Mouse (Mus musculus): ENCODE results near the gene 4933427D14Rik.
"Not testable (repeated sequence)": the region's sequence is repeated elsewhere in the genome, so short reads cannot be mapped to it uniquely, and the experiment has no call there.

Gene 4933427D14Rik

GRCm38 (mm10) chr11:72203440-72203839, 3.8 kb downstream of the 4933427D14Rik start:
- no peak for DNase-seq (ENCODE audit: low spot score in 2 of 2)

DNA sequence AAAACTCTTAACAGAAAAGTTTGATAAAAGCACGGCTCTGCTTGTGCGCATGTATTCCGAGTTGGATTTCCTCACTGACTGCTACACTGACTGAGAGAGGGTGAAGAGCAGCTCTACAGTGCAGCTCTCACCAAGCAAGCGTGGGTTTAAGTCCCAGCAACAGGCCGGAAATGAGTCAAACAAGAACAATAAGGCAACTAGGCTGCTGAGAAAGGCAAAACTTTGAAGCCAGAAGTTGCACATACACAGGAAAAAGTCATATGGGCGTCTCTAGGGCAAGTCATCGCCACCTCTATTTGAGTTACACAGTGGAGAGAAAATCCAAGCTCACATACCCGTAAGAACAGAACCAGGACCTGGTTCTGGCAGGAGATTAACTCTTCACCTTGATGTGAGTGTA, 10.8 kb downstream of the 4933427D14Rik start:
- DNase-seq (ENCODE audit: low spot score in 2 of 2), result no peak

- DNase-seq (ENCODE audit: low spot score in 2 of 2), result no peak
These were observed 13.0 kb downstream of the 4933427D14Rik start for GRCm38 (mm10) chr11:72194259-72194658.

- no peak for DNase-seq (ENCODE audit: low spot score in 2 of 2)
These were observed 16.4 kb downstream of the 4933427D14Rik start for GRCm38 (mm10) chr11:72190857-72191256.

DNA sequence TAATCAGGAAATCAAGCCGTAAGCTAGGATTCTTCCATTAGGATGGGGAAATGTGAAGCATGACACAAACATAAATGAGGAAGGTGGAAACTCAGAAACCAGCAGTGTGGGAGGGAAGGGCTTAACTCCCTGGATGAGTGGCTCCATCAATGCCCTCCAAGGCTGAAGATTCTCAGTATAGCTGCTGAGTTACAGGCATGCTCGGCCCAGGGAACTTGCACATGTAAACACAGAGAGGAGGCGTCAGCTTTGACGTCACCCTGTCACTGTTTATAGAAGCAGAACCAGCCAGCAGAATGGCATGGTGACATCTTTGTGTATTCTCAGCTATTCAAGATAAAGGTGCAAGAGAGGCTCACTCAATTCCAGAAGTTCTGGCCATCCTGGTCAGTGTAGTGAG, 23.0 kb downstream of the 4933427D14Rik start:
- no peak for DNase-seq (ENCODE audit: low spot score in 2 of 2)

DNA sequence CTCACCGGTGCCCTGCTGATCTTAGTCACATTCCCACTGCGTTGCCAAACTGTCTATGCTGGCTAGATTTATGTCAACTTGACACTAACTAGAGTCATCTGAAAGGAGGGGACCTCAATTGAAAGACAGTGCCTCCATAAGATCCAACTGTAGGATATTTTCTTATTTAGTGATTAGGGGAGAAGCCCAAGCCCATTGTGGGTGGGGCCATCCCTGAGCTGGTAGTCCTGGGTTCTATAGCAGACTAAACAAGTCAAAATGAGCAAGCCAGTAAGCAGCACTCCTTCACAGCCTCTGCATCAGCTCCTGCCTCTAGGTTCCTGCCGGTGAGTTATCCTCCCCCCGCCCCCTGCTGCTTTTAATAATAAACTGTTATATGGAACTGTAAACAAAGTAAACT, 26.1 kb downstream of the 4933427D14Rik start:
- DNase-seq (ENCODE audit: low spot score in 2 of 2), result no peak

GRCm38 (mm10) chr11:72180556-72180955, 26.7 kb downstream of the 4933427D14Rik start:
- no peak for DNase-seq (ENCODE audit: low spot score in 2 of 2)

DNA sequence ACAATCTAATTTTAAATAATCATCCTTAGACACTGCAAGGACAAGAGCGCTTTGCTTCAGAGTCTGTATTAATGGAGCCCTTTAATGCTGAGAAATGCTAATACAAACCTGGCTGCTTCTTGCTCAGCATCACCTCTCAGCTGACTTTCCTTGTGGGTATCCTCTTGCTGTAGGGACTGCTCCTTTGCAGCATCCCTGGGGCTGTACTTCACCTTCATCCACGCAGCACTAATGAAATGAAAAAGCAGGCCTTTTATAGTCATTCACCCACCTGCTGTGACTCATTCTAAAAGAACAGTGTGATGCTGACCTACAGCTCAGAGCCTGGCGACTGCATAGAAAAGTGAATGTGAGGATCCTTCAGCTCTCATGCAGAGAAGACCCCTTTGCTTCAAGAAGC, 30.7 kb downstream of the 4933427D14Rik start:
- no peak for DNase-seq (ENCODE audit: low spot score in 2 of 2)

- no peak for DNase-seq (ENCODE audit: low spot score in 2 of 2)
These were observed 31.3 kb downstream of the 4933427D14Rik start for GRCm38 (mm10) chr11:72175966-72176365.

- DNase-seq (ENCODE audit: low spot score in 2 of 2), result no peak
These were observed 32.5 kb downstream of the 4933427D14Rik start for GRCm38 (mm10) chr11:72174721-72175120.

GRCm38 (mm10) chr11:72173506-72173905, 33.8 kb downstream of the 4933427D14Rik start:
- no peak for DNase-seq (ENCODE audit: low spot score in 2 of 2)

DNA sequence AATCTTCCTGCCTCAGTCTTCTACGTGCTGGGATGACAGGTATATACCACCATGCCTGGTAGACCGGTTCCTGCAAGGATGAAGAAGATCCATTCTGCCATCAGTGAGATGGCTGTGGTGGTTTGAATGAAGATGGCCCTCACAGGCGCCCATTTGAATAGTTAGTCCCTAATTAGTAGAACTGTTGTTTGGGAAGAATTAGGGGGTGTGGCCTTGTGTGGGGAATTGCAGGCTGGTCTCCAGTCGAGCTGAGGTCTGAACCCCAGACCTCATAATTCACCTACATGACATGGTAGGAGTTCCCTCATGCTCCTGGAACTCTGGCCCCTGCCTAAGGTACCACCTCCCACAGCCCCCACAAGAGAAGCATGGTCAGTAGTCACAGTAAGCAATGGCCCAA, 35.4 kb downstream of the 4933427D14Rik start:
- not testable (repeated sequence) for DNase-seq (ENCODE audit: low spot score in 2 of 2)

DNA sequence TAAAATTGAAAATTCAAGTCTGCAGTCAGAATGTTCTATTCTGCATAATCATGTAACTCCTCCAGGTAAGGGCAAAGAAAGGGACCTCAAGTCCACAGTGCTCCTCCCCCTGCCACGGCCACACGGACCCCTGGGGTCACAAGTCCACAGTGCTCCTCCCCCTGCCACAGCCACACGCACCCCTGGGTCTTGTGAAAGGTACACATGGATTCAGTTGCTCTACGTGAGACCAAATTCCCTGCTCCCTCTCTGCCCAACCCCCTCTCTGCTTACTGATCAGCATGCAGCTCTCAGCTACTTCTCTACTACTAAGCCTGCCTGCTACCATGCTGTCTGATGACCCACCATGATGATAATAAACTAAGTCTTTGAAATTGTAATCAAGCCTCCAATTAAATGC, 37.4 kb downstream of the 4933427D14Rik start:
- no peak for DNase-seq (ENCODE audit: low spot score in 2 of 2)

DNA sequence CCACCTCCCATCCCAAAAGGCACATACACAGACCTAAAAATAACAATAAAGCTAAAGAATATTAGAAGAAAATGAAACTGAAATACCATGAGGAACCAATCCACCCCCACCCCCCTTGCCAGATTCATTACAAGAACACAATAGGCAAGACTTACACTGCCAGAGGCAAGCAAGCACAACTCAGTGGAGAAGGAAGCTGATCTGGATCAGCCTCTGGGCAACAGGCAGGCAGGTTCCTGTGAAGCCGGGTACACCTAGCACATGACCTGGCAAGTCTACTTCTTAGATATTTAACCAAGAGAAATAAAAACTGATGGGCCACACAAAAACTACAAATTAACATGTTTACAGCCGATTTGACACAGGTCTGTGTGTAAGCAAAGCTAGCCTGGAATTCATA, 44.1 kb downstream of the 4933427D14Rik start:
- DNase-seq (ENCODE audit: low spot score in 2 of 2), result no peak

DNA sequence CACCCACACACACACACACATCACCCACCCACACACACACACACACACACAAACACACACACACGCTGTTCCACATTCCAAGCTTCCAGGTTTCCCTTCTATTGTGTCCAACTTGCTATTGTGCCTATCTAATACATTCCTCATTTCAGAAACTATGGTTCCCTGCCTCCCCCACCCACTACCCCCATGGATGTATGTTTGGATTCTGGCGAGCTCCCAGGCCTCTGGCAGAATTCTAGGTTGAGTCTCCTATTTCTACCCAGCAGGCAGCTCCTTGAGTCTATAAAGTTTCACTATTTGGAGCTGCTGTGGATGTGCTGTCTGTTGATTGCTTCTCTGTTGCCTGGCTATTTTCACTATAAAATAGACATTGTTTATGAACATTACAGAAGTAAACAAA, 50.6 kb downstream of the 4933427D14Rik start:
- DNase-seq (ENCODE audit: low spot score in 2 of 2), result no peak

- no peak for DNase-seq (ENCODE audit: low spot score in 2 of 2)
These were observed 51.3 kb downstream of the 4933427D14Rik start for GRCm38 (mm10) chr11:72155981-72156428.

- DNase-seq (ENCODE audit: low spot score in 2 of 2), result no peak
These were observed 51.9 kb downstream of the 4933427D14Rik start for GRCm38 (mm10) chr11:72155186-72155980.

GRCm38 (mm10) chr11:72153122-72153862, 54.0 kb downstream of the 4933427D14Rik start:
- DNase-seq (ENCODE audit: low spot score in 2 of 2), result no peak

- DNase-seq (ENCODE audit: low spot score in 2 of 2), result no peak
These were observed 56.1 kb downstream of the 4933427D14Rik start for GRCm38 (mm10) chr11:72151120-72151519.

DNA sequence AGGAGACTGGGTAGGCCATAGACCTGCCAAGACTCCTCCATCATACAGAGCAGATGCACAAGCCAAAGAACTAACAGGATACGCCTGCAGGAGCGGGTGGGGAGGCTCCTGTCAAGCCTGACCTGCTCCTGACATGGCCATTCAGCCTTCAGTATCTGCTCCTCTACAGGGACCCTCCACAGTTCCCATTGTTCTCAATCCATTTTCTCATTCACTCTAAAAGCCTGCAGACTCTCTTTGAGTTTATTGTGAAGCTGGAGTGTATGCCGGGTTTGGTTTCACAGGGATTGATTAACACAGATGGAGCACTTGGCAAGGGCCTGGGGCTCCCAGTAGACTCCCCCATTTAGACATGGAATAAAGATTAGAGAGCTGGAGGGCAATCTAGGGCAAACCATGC, 59.3 kb downstream of the 4933427D14Rik start:
- DNase-seq (ENCODE audit: low spot score in 2 of 2), result no peak

DNA sequence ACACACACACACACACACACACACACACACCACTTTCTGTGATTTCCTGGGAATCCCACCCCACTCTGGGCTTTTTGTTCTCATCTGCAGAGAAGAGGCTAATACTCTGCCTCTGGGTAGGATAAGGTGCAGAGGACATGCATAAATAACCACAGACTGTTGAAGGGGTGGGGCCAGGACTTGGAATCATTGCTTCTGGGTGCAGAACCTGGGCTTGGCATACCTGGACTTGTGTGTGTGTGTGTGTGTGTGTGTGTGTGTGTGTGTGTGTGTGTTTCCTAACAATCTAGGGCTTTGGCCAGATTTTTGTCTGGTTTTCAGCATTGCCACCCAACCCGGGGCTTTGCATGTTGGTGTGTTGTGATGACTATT, 61.4 kb downstream of the 4933427D14Rik start:
- DNase-seq (ENCODE audit: low spot score in 2 of 2), result no peak

- DNase-seq (ENCODE audit: low spot score in 2 of 2), result no peak
These were observed 61.9 kb downstream of the 4933427D14Rik start for GRCm38 (mm10) chr11:72145182-72145876.

All from spleen, postnatal 4 days (tissue).